Mouse (Mus musculus): ENCODE results near the gene Clhc1.

Clhc1 gene

GRCm38 (mm10) chr11:29549425-29549778 lies 1.7 kb downstream of the Clhc1 start:
- in situ Hi-C loops (cut with MboI, MseI) = loop anchor here (25.0 kb wide), 1 partner anchor 412 kb away; the partner anchor contains the start of gene Pnpt1

- in situ Hi-C loops (cut with MboI, MseI) = loop anchor here (10.0 kb wide), 1 partner anchor 324 kb away; no protein-coding TSS in a partner anchor
Measured at GRCm38 (mm10) chr11:29560452-29560851, 12.7 kb downstream of the Clhc1 start.

DNA sequence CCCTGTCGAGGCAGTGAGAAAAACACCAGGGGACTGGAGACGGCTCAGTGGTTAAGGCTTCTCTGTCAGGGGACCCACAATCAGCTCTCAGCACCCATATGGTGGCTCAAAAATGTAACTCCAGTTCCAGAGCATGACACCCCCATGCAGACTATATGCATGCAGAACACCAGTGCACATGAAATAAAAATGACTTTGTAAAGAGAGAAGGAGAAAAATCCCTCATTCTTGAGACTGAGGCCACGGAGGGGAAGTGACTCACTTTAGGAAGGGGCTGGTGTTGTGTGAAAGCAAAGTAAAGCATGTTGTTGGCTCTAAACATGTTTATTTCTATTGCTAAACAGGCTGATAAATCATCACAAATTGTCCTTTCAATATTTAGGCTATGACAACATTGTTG lies 13.2 kb downstream of the Clhc1 start:
- in situ Hi-C loops (cut with MboI, MseI) = loop anchor here (10.0 kb wide), 1 partner anchor 324 kb away; no protein-coding TSS in a partner anchor

DNA sequence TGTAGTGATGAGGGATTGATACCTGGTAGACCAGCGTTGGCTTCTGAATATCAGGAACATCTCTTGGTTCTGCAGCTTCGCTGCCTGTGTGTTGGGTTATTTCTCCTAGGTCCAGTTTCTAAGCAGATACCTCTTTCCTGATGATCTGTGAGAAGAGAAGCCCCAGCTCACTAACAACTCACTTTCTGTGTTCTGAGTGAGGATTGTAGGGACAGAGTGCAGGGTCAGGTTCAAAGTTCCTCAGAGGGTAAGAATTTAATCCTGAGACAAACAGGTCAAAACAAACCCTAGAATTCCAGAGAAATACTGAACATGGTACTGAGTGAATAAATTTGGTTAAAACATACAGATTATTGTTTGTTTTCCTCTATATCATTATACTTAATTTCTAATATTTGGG lies 15.7 kb downstream of the Clhc1 start:
- in situ Hi-C loops (cut with MboI, MseI) = loop anchor here (10.0 kb wide), 1 partner anchor 321 kb away; no protein-coding TSS in a partner anchor

- in situ Hi-C loops (cut with MboI, MseI) = no loop called here
Measured at GRCm38 (mm10) chr11:29571536-29571935, 23.8 kb downstream of the Clhc1 start.

DNA sequence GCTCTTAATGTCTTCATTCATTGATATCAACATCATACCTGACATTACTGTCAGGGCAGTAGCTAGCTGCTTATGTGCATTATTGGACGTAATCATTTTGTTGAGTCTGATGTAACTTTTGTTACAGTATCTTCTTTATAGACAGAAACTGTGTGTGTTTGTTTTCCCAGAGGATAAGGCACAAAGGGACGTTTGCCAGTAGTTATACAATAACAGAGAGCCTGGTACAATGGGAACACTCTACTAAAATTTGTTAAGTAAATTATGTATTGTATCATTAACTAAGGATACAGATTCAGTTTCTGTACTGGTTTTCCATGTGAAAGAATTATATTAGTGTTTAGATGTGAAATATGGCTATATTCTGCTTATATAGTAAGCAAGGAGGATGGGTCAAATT lies 24.9 kb downstream of the Clhc1 start:
- in situ Hi-C loops (cut with MboI, MseI) = no loop called here

DNA sequence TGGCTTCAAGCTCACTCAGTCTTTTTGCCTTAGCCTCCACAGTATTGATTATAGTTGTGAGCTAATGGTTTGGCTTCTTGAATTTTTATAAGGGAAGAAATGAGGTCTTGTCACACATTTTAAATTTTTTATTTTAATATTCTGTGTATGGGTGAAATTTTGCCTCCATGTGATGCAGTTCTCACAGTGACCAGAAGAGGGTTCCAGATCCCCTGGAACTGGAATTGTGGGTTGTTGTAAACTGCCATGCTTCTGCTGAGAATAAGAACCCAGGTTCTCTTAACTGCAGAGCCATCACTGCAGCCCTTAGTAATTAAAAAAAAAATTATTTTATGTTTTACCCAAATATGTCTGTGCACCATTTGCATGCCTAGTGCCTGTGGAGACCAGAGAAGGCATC lies 31.9 kb downstream of the Clhc1 start:
- in situ Hi-C loops (cut with MboI, MseI) = no loop called here

DNA sequence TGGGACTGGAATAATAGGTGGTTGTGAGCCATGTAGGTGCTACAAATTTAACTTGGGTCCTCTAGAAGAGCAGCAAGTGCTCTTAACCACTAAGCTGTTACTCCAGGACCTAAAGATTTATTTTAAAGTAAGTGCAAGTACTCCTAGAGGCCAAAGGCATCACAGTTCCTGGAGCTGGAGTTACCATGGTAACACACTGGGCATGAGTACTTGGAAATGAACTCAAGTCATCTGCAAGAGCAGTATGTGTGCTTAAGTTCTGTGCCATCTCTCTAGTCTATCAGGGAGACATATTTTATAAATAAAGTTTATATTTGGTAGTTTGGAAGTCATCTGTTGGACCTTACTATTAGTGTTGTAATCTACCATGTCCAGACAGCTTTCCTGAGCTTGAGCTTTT lies 47.5 kb downstream of the Clhc1 start:
- in situ Hi-C loops (cut with MboI, MseI) = no loop called here

- in situ Hi-C loops (cut with MboI, MseI) = no loop called here
Measured at GRCm38 (mm10) chr11:29597159-29597558, 49.4 kb downstream of the Clhc1 start.

- in situ Hi-C loops (cut with MboI, MseI) = no loop called here
Measured at GRCm38 (mm10) chr11:29599000-29599399, 51.2 kb downstream of the Clhc1 start.

DNA sequence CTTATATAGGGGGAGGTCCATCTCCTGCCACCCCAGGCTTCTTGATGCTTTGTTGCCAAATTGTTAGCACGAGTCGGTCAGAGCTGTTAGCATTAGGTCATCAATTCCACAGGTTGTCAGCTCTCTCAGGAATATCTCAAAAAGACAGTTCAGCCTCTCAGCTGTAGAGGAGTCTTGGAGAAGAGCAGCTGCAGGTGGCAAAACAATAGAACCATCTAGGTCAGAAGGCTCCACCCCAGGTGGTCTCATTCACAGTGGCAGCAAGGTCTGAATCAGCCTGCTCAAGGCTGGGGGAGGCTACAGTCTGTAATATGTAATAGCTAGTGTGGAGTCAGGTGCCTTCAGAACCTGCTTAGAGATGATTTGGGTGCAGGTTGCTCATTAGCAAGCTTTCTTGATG lies 55.8 kb downstream of the Clhc1 start:
- in situ Hi-C loops (cut with MboI, MseI) = no loop called here

- in situ Hi-C loops (cut with MboI, MseI) = no loop called here
Measured at GRCm38 (mm10) chr11:29607465-29607990, 59.8 kb downstream of the Clhc1 start.

DNA sequence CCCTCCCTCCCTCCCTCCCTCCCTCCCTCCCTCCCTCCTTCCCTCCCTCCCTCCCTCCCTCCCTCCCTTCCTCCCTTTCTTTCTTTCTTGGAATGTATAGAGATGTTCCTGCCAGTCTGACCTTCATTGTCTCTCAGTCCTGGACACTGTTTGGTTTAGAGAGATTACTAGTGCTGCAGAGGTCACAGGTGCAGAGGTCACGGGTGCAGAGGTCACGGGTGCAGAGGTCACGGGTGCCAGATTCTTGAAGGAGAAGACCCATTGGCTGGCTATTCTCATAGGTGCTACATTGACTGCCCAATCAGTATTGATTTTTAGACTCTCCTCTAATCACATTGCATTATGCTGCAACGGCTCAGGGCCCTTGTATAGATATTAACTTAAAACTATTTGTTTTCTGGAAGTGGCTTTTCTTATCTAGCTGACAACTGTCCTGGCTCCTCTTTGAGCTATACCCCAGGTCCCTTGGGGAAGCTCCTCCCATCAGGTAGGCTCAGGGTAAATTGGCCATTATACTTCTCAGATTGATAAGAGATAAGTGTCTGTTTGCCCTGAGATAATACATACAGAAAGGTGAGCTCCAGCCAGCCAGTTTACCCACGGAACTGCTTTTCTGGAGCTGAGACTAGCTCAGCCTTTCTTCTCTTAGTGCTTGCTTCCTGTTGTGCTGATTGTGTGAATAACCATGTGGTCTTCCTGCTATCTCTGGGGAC lies 62.2 kb downstream of the Clhc1 start:
- in situ Hi-C loops (cut with MboI, MseI) = no loop called here

DNA sequence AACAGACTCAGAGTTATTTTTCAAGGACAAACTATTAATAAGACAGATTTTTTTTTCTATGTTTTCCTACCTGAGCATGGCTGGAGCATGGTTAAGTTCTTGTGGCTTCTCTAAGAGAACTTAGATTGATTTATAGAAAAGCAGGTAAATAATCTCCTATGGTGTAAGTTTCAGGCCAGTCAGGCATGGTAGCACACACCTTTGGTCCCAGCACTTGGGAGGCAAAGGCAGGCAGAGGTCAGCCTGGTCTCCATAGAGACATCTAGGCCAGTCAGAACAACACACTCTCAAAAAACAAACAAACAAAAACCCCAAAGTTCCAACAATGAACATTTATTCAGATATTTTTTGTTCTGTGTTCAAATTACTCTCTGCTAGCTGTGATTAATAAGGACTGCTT lies 64.3 kb downstream of the Clhc1 start:
- in situ Hi-C loops (cut with MboI, MseI) = no loop called here

GRCm38 (mm10) chr11:29613185-29613735 lies 65.5 kb downstream of the Clhc1 start:
- in situ Hi-C loops (cut with MboI, MseI) = no loop called here

DNA sequence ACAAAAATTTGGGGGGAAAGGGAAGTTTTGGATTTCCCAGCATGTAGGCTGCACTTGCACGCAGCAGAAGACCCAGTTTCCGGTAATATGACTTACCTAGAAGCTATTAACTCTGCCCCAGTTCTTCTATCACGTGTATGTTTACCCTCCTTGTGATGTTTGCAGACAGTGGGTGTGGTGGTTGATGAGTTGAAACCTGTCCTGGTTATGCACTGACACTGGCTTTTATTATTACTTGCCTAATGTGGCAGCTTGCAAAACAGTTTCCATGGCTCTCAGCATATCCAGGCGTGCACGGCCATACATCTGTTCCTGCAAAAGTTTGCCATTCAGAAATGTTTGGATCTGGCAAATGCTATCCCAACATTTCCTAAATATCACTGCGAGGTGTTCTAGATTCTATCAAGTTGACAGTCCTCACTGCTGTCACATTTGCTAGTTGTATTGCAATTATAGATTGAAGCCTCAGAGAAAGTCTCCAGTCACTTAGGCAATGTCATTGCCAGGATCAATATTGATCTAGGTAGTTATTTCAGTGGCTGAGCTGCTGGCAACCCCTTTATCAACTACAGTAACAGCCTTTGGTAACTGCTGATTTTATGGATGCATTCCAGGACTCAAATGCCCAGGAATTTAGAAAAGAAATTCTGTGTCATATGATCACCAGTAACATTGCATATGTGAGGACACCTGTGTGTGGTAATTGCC lies 66.6 kb downstream of the Clhc1 start:
- in situ Hi-C loops (cut with MboI, MseI) = no loop called here

DNA sequence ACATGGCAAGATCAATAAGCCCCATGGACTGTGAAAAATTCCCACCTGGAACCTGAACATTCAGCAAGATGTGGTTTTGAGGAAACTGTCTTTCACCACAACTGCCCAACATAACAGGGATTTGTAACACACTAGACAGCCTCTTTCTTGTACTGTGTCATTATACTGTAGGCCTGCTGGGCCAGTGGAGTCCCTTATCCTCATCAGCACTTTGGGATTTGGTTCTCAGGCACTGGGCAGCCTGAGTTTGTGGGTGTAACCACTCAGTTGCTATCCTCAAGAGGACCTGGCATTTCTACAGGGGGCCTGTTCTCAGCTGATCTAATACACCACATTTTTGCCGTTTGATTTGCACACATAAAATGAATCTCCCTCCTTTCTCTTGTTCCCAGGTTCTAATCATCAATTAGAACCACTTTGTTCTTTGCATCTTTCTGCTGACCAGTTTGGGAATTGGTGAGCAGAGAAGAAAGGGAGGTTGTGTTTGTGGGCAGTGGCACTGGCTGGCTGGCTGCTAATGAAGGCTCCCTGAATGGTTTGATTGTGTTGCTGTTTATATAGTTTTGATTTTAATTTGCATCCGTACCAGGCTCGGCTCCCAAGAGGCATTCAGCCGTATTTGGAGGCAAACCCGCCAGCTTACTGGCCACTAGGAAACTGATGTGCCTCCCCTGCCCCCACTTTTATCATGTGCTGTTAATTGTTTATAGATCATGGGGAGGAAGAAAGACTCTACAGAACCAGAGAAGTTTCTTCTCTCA lies 74.5 kb downstream of the Clhc1 start:
- in situ Hi-C loops (cut with MboI, MseI) = no loop called here

DNA sequence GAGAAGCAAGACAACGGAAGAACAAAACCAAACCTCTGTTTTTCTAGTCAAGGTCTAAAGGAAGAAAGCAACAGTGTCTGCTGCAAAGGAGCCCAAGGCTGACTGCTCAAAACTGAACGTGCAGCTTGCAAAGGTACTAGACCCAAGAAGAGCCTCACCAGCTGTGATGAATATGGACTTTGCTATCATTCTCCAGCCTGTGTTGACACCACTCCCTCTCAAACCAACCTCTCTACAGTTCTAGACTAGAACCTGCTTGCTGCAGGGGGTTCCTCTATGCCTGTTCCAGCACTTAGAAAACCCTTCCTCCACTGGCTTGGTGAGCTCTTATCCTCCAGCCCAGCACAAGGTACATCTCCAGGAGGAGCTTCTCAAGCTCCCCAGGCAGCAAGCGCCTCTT lies 75.6 kb downstream of the Clhc1 start:
- in situ Hi-C loops (cut with MboI, MseI) = no loop called here

DNA sequence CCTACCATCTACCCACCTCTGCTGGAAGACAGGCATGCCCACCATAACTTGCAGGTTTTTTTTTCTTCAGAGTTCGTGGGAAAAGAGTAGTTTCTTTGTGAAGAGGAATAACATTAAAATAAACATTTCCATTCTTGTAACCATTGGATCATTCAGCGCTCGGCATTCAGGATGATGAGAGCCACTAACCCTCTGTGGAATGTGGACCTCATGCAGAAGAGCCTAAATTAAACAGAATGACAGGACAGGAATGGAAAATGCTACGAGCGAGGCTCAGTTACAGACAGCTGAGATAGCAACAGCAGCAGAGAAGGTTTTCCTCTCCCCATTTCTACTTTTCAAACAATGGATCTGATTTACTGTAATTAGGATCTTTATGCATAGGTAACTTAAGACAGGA lies 78.8 kb downstream of the Clhc1 start:
- in situ Hi-C loops (cut with MboI, MseI) = no loop called here

GRCm38 (mm10) chr11:29627706-29628105 lies 80.0 kb downstream of the Clhc1 start:
- in situ Hi-C loops (cut with MboI, MseI) = no loop called here

Data from T-helper 2 cell (primary cell).